Mouse (Mus musculus) midbrain, embryonic 12.5 days (tissue): ENCODE data around the gene Gpr68. TPM values are rescaled to one million over a fixed set of nuclear protein-coding genes. Genes with fewer than 3 reads are reported as not detected.

Experiments used
- ATAC-seq: fragments of 200-750 bp; cut with Nextera tagmentation; 2 replicates; pipeline ENCODE4 v1.8.0; 2017; ENCODE audit warnings: low read depth, moderate TSS enrichment, moderate library complexity; ENCODE audit not compliant: low FRiP score
- H3K27ac ChIP-seq: fragments of 300-500 bp; sonication (generic); replicated peaks from 2 replicates; pipeline ENCODE4 v1.5.1; 2016; ENCODE audit warnings: mild to moderate bottlenecking
- H3K27me3 ChIP-seq: fragments of 300-500 bp; sonication (generic); 2 replicates; pipeline ENCODE4 v1.6.1; 2016; ENCODE audit warnings: mild to moderate bottlenecking
- H3K36me3 ChIP-seq: fragments of 300-500 bp; sonication (generic); 2 replicates; pipeline ENCODE4 v1.6.1; 2016
- H3K4me1 ChIP-seq: fragments of 300-500 bp; sonication (generic); 2 replicates; pipeline ENCODE4 v1.6.1; 2016
- H3K4me2 ChIP-seq: fragments of 300-500 bp; sonication (generic); replicated peaks from 2 replicates; pipeline ENCODE4 v1.6.1; 2016; ENCODE audit warnings: mild to moderate bottlenecking, moderate library complexity
- H3K4me3 ChIP-seq: fragments of 300-500 bp; sonication (generic); 2 replicates; pipeline ENCODE4 v1.5.1; 2016; ENCODE audit warnings: mild to moderate bottlenecking
- H3K9ac ChIP-seq: fragments of 300-500 bp; sonication (generic); replicated peaks from 2 replicates; pipeline ENCODE4 v1.6.1; 2016; ENCODE audit warnings: mild to moderate bottlenecking, moderate library complexity
- H3K9me3 ChIP-seq: fragments of 300-500 bp; sonication (generic); 2 replicates; pipeline ENCODE4 v1.6.1; 2016; ENCODE audit warnings: mild to moderate bottlenecking
- WGBS: fragments of 180-500 bp; shearing (Covaris S2); methylation state at CpG from one replicate; pipeline ENCODE4 v1.1.7; 2016; 5-methylcytosine and 5-hydroxymethylcytosine counted together
- polyA plus RNA-seq: library from polyadenylated mRNA; unstranded; fragments of >200 nt; fragmentation: Nextera tagmentation; extraction: Ambion mirVana; gene quantifications from 2 replicates; pipeline ENCODE4 v1.2.1, GENCODE M21; 2016

The Gpr68 gene
- polyA plus RNA-seq, 1 experiment from 2014 or later, result 0.60 TPM

GRCm38 (mm10) chr12:100941361-100941760 lies 33.4 kb upstream of the Gpr68 start:
- WGBS, result 91% methylated on average over 3 of the region's 3 CpGs
- Histone ChIP-seq H3K4me3 (no peak overlapping the region), H3K27me3 (no peaks in the 10 kb centered on the region), H3K27ac (no peak overlapping the region), H3K36me3 (peaks cover 87% of the 10 kb centered on the region), H3K9ac (no peak overlapping the region), H3K9me3 (no peaks in the 10 kb centered on the region), H3K4me1 (no peaks in the 10 kb centered on the region), H3K4me2 (no peak overlapping the region)
- no peak for ATAC-seq

- WGBS, result 82% methylated on average over 21 of the region's 21 CpGs
- H3K27ac ChIP-seq, result 0 out of 2 replicates have a peak overlapping the region, but pooled peaks have one; percentile 7
- H3K9me3 ChIP-seq, result no peaks in the 10 kb centered on the region
- no peaks in the 10 kb centered on the region for H3K27me3 ChIP-seq
- H3K9ac ChIP-seq, result no peak overlapping the region
- H3K36me3 ChIP-seq, result peaks cover 85% of the 10 kb centered on the region
- H3K4me1 ChIP-seq, result no peaks in the 10 kb centered on the region
- H3K4me2 ChIP-seq, result no peak overlapping the region
- ATAC-seq, result no peak
- no peak overlapping the region for H3K4me3 ChIP-seq
Observed at GRCm38 (mm10) chr12:100937441-100938360, 29.7 kb upstream of the Gpr68 start.

GRCm38 (mm10) chr12:100936737-100937136 lies 28.7 kb upstream of the Gpr68 start:
- ATAC-seq, result no peak
- no peaks in the 10 kb centered on the region for H3K4me1 ChIP-seq
- peaks cover 87% of the 10 kb centered on the region for H3K36me3 ChIP-seq
- WGBS, result 85% methylated on average over 4 of the region's 4 CpGs
- no peak overlapping the region for H3K4me3 ChIP-seq
- no peak overlapping the region for H3K4me2 ChIP-seq
- H3K27ac ChIP-seq, result no peak overlapping the region
- no peak overlapping the region for H3K9ac ChIP-seq
- no peaks in the 10 kb centered on the region for H3K27me3 ChIP-seq
- no peaks in the 10 kb centered on the region for H3K9me3 ChIP-seq

GRCm38 (mm10) chr12:100936116-100936515 lies 28.1 kb upstream of the Gpr68 start:
- ATAC-seq, result peak; percentile 38
- H3K27me3 ChIP-seq, result no peaks in the 10 kb centered on the region
- H3K9me3 ChIP-seq, result no peaks in the 10 kb centered on the region
- H3K9ac ChIP-seq, result no peak overlapping the region
- peaks cover 88% of the 10 kb centered on the region for H3K36me3 ChIP-seq
- no peak overlapping the region for H3K4me3 ChIP-seq
- no peak overlapping the region for H3K4me2 ChIP-seq
- H3K4me1 ChIP-seq, result no peaks in the 10 kb centered on the region
- 27% methylated on average over 2 of the region's 2 CpGs for WGBS
- H3K27ac ChIP-seq, result no peak overlapping the region

- Histone ChIP-seq H3K27ac (no peak overlapping the region), H3K4me2 (no peak overlapping the region), H3K27me3 (no peaks in the 10 kb centered on the region), H3K9me3 (no peaks in the 10 kb centered on the region), H3K4me3 (no peak overlapping the region), H3K9ac (no peak overlapping the region), H3K4me1 (no peaks in the 10 kb centered on the region), H3K36me3 (peaks cover 85% of the 10 kb centered on the region)
- ATAC-seq, result no peak
- 97% methylated on average over 5 of the region's 5 CpGs for WGBS
Observed at GRCm38 (mm10) chr12:100934796-100935195, 26.8 kb upstream of the Gpr68 start.

- Histone ChIP-seq H3K4me1 (no peaks in the 10 kb centered on the region), H3K4me2 (no peak overlapping the region), H3K36me3 (peaks cover 89% of the 10 kb centered on the region), H3K9ac (no peak overlapping the region), H3K9me3 (no peaks in the 10 kb centered on the region), H3K27ac (no peak overlapping the region), H3K27me3 (no peaks in the 10 kb centered on the region), H3K4me3 (no peak overlapping the region)
- 94% methylated on average over 14 of the region's 14 CpGs for WGBS
- no peak for ATAC-seq
Observed at GRCm38 (mm10) chr12:100931653-100932052, 23.7 kb upstream of the Gpr68 start.

GRCm38 (mm10) chr12:100928286-100928685 lies 20.3 kb upstream of the Gpr68 start:
- Histone ChIP-seq H3K4me2 (no peak overlapping the region), H3K36me3 (peaks cover 72% of the 10 kb centered on the region), H3K27ac (no peak overlapping the region), H3K4me1 (no peaks in the 10 kb centered on the region), H3K27me3 (no peaks in the 10 kb centered on the region), H3K9me3 (no peaks in the 10 kb centered on the region), H3K4me3 (no peak overlapping the region), H3K9ac (no peak overlapping the region)
- ATAC-seq, result no peak
- WGBS, result 95% methylated on average over 9 of the region's 9 CpGs

- peaks cover 75% of the 10 kb centered on the region for H3K36me3 ChIP-seq
Observed at GRCm38 (mm10) chr12:100925644-100926619, 17.9 kb upstream of the Gpr68 start.

GRCm38 (mm10) chr12:100924646-100925339 lies 16.8 kb upstream of the Gpr68 start:
- Histone ChIP-seq H3K27ac (no peak overlapping the region), H3K27me3 (no peaks in the 10 kb centered on the region), H3K4me3 (no peak overlapping the region), H3K9me3 (no peaks in the 10 kb centered on the region), H3K36me3 (peaks cover 72% of the 10 kb centered on the region), H3K4me1 (no peaks in the 10 kb centered on the region), H3K4me2 (no peak overlapping the region), H3K9ac (no peak overlapping the region)
- WGBS, result 88% methylated on average over 15 of the region's 15 CpGs
- no peak for ATAC-seq

More at GRCm38 (mm10) chr12:100925644-100926619, 17.9 kb upstream of the Gpr68 start:
- 76% methylated on average over 14 of the region's 14 CpGs for WGBS
- H3K4me1 ChIP-seq, result no peaks in the 10 kb centered on the region
- peak; percentile 68 for ATAC-seq
- no peaks in the 10 kb centered on the region for H3K9me3 ChIP-seq
- H3K27me3 ChIP-seq, result no peaks in the 10 kb centered on the region
- no peak overlapping the region for H3K27ac ChIP-seq
- no peak overlapping the region for H3K9ac ChIP-seq
- H3K4me3 ChIP-seq, result no peak overlapping the region
- no peak overlapping the region for H3K4me2 ChIP-seq

- no peak for ATAC-seq
- no peak overlapping the region for H3K4me3 ChIP-seq
- H3K27ac ChIP-seq, result no peak overlapping the region
- WGBS, result 90% methylated on average over 11 of the region's 12 CpGs
- no peaks in the 10 kb centered on the region for H3K9me3 ChIP-seq
- peaks cover 47% of the 10 kb centered on the region for H3K36me3 ChIP-seq
- H3K9ac ChIP-seq, result no peak overlapping the region
- peaks cover 15% of the 10 kb centered on the region for H3K4me1 ChIP-seq
- peaks cover 19% of the 10 kb centered on the region for H3K27me3 ChIP-seq
- H3K4me2 ChIP-seq, result no peak overlapping the region
Observed at GRCm38 (mm10) chr12:100910731-100911130, 2.7 kb upstream of the Gpr68 start.

- no peak for ATAC-seq
- WGBS, result 75% methylated on average over 6 of the region's 6 CpGs
- Histone ChIP-seq H3K9me3 (no peaks in the 10 kb centered on the region), H3K4me2 (no peak overlapping the region), H3K4me3 (no peak overlapping the region), H3K27ac (no peak overlapping the region), H3K36me3 (peaks cover 37% of the 10 kb centered on the region), H3K9ac (no peak overlapping the region), H3K27me3 (peaks cover 19% of the 10 kb centered on the region), H3K4me1 (peaks cover 15% of the 10 kb centered on the region)
Observed at GRCm38 (mm10) chr12:100909765-100910164, 1.8 kb upstream of the Gpr68 start.
